Mouse (Mus musculus) kidney, postnatal 36 days (tissue): Measurements from ENCODE around the gene Lrtm1.

Experiments used
- DNase-seq, 2 experiments: peaks; one replicate each; pipeline ENCODE4 v3.0.0; 2021 to 2022; ENCODE audit warnings: mixed read lengths in 2 of 2

Lrtm1 gene

GRCm38 (mm10) chr14:29017883-29018282 is at the start of gene Lrtm1:
Lrtm1 (plus strand) TSS chr14:29018208.
- peak in 1 of 2 experiments; percentile 19 for DNase-seq

GRCm38 (mm10) chr14:28969247-28969646 is 48.8 kb upstream of the Lrtm1 start:
- DNase-seq: no peak

GRCm38 (mm10) chr14:28972620-28973019 is 45.4 kb upstream of the Lrtm1 start:
- peak; percentile 24 to 28 for DNase-seq

GRCm38 (mm10) chr14:28979230-28979629 is 38.8 kb upstream of the Lrtm1 start:
- DNase-seq: no peak

- peak in 1 of 2 experiments; percentile 20 for DNase-seq
Measured at GRCm38 (mm10) chr14:28980482-28980881, 37.5 kb upstream of the Lrtm1 start.

- DNase-seq: no peak
Measured at GRCm38 (mm10) chr14:28984276-28984675, 33.7 kb upstream of the Lrtm1 start.

- peak; percentile 78 to 93 for DNase-seq
Measured at GRCm38 (mm10) chr14:28988211-28988900, 29.7 kb upstream of the Lrtm1 start.

GRCm38 (mm10) chr14:28996569-28996968 is 21.4 kb upstream of the Lrtm1 start:
- DNase-seq: peak in 1 of 2 experiments; percentile 42

GRCm38 (mm10) chr14:29005228-29005840 is 12.7 kb upstream of the Lrtm1 start:
- no peak for DNase-seq

- no peak for DNase-seq
Measured at GRCm38 (mm10) chr14:29009644-29010043, 8.4 kb upstream of the Lrtm1 start.

GRCm38 (mm10) chr14:29013161-29013560 is 4.8 kb upstream of the Lrtm1 start:
- no peak for DNase-seq

GRCm38 (mm10) chr14:29014680-29015079 is 3.3 kb upstream of the Lrtm1 start:
- DNase-seq: no peak

GRCm38 (mm10) chr14:29015896-29016295 is 2.1 kb upstream of the Lrtm1 start:
- peak; percentile 65 to 71 for DNase-seq

GRCm38 (mm10) chr14:29018316-29019000 is 450 bp downstream of the Lrtm1 start:
- no peak for DNase-seq

- no peak for DNase-seq
Measured at GRCm38 (mm10) chr14:29021295-29021694, 3.3 kb downstream of the Lrtm1 start.

- DNase-seq: no peak
Measured at GRCm38 (mm10) chr14:29023246-29023645, 5.2 kb downstream of the Lrtm1 start.

- DNase-seq: no peak
Measured at GRCm38 (mm10) chr14:29025335-29025734, 7.3 kb downstream of the Lrtm1 start.

GRCm38 (mm10) chr14:29027276-29027675 is 9.3 kb downstream of the Lrtm1 start:
- no peak for DNase-seq

GRCm38 (mm10) chr14:29028391-29029106 is 10.5 kb downstream of the Lrtm1 start:
- DNase-seq: no peak

GRCm38 (mm10) chr14:29029107-29029469 is 11.1 kb downstream of the Lrtm1 start:
- DNase-seq: no peak

GRCm38 (mm10) chr14:29029896-29030420 is 11.9 kb downstream of the Lrtm1 start:
- no peak for DNase-seq

- DNase-seq: no peak
Measured at GRCm38 (mm10) chr14:29030519-29030918, 12.5 kb downstream of the Lrtm1 start.

- no peak for DNase-seq
Measured at GRCm38 (mm10) chr14:29031858-29032395, 13.9 kb downstream of the Lrtm1 start.
